Mouse (Mus musculus): ENCODE results near the gene Atp6v1g2.

Gene Atp6v1g2

DNA sequence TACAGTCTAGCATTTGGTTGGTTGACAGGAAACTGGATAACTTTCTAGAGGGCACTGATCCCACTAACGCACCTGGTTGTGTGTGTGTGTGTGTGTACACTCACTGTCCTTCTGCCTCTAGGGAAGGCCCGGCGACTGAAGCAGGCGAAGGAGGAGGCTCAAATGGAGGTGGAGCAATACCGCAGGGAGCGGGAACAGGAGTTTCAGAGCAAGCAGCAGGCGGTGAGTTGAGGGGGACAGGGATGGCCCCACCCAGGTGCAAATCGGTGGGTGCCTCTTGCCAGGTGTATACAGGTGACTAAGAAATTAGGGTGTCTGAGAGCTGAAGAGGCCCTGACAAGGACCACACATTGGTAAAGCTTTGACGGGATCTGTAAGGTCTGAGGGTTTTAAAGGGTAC is 3.5 kb downstream of the Atp6v1g2 start:
- no peak for DNase-seq (ENCODE audit: low read depth)

DNA sequence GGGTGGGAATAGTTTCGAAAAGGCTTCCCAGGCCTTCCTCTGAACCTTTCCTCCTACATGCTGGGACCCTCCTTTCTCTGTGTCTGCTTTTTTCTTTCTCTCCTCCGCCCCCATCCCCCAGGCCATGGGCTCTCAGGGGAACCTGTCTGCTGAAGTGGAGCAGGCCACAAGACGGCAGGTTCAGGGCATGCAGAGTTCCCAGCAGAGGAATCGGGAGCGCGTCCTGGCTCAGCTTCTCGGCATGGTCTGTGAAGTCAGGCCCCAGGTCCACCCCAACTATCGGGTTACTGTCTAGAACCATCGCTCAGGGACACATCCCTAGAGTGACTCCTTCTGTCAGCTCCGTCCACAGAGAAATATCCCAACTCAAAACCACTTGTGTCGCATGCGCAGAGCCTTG is 4.0 kb downstream of the Atp6v1g2 start:
- no peak for DNase-seq (ENCODE audit: low read depth)

DNA sequence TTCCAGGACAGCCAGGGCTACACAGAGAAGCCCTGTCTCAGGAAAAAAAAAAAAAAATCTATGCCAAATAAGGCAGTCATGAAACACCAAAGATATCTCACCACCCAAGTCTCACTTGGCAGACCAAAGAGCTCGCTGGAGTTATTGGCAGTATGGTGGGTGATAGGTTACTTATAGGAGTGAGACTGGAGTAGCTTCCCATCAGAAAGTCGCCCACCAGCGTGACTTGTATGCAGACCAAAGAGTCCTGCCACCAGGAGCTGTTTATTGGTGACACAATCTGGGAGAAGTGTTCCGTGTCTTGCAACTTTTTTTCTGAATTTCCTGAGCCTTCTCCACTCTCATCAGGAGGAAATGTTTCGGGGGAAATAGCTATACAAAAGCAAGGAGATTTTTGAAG is 6.2 kb downstream of the Atp6v1g2 start:
- DNase-seq (ENCODE audit: low read depth): no peak

DNA sequence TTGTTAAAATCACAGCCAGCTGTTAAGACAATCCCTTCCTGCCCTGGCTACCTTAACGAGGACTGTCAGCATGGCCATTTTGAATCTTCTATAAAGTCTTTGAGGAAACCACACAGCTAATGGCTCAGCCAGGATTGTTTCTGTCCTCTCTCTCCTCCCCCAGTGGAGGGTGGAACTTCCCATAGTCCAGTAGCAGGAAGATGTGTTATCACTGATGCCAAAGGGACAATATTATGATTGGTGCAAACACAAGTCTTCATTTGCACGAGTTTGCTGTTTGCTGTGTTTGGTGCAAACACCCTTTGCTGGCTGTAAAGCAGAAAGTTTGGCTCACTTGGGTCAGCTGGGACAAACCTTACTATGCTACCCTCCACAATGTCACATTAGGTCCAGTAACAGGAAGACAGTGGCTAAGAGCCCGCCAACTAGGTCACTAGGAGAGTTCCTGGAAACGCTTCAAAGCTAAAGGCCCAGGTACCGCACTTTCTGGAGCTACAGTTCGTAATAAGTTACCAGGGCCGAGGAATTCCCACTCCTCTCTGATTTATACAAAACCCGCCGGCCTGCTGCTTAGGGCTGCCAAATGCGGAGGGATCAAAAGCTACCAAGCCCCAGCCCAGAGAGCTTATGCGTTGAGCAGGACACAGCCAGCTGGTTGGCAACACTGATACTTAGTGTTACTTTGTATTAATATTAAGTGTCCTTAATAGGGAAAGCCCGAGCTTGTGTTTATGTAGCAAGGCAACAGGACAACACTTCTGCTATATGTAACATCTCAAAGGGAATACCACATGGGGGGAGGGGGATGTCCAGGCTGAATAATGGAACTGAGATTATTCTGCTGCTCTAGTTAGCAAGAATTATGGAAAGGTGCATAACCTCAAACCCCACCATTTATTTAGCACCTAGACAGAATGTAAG is 7.2 kb downstream of the Atp6v1g2 start:
- no peak for DNase-seq (ENCODE audit: low read depth)

DNA sequence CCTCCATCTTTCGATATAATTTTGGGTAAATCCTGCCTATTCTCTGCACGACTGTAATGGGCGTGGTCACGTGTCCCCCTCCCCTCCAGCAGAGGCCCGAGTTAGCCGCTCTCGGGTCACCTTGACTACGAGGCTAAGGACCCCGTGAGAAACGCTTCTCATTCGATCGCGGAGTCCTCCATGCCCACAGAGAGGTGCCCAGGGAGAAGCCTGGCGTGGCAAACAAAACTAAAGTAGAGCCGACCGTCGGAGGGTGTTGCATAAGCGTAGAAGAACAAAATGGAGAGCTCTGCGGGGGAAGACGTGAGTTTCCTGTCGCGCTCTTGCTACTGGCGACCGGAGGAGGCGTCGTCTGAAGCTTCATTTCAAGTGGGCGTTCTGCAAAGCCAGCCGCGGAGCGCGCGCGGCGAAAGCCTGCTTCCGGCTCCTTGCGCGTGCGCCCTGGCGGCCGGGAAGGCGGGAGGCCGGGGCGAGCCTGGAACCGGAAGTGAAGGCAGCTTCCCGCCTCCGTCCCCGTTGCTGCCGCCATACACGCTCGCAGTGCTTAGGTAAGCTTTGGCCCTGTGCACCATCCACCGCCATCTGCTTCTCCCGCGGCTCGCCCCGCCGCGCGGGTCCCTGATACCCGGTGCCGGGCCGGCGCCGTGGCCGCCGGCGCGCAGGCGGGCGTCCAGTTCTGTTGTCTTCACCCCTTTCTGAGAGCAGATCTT is 8.0 kb downstream of the Atp6v1g2 start, which contains the start of gene Ddx39b:
Gene Ddx39b, plus strand, starts transcription at position 442 of the 710 bp plus-strand sequence.
- DNase-seq (ENCODE audit: low read depth): peak; percentile 98

DNA sequence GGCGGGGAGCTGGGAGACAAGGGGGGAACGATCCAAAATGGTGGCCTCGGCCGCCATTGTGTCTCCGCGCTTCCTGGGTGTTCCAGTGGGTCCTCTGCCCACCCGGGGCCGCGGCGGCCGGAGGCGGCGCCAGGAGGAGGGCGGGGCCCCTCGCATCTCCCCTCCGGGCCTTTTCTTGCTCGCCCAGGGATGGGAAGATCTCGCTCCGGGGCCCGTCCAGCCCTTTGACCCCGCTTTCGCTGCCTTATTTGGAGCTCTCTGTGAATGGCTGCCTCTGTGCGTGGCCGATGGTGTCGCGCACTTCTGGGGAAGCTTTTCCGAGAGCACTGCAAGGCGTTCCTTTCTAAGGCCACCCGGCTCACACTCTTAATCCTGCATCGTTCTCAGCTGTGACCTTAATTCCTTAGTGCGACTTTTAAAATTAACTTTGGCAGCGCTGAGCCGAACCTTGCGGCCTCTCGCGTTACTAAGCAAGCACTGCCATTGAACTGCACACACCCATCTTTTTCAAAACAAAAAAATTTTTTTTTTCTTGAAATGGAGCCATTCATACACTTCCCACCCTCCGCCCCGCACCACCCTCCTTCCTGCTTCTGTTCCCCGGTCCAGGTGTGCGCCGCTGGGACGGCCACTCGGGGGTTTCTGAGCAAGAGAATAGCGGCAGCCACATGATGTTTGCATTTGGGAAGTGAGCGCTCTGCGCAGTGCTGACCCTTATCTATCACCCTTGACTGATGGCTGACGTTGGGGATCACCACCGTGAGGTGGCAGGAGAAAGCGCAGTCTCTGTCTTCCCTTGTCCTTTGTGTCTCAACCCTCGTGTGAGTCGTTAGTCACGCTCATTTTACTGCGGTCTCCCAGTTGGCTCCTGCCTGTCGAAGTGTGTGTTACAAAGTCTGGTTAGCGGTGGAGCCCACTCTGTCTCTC is 8.8 kb downstream of the Atp6v1g2 start:
- peak; percentile 88 for DNase-seq (ENCODE audit: low read depth)

DNA sequence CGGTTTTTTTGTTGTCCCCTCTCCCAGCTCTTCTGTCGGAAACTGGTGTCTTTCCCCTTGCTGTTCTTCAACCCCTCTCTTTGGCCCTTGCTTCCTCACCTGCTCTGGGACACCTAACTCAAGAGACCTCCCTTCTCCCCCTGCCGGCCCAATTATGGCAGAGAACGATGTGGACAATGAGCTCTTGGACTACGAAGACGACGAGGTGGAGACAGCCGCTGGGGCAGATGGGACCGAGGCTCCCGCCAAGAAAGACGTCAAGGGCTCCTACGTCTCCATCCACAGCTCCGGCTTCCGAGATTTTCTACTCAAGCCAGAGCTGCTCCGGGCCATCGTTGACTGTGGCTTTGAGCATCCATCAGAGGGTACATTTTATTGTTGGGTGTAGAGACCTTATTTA is 9.6 kb downstream of the Atp6v1g2 start:
- DNase-seq (ENCODE audit: low read depth): peak; percentile 81

DNA sequence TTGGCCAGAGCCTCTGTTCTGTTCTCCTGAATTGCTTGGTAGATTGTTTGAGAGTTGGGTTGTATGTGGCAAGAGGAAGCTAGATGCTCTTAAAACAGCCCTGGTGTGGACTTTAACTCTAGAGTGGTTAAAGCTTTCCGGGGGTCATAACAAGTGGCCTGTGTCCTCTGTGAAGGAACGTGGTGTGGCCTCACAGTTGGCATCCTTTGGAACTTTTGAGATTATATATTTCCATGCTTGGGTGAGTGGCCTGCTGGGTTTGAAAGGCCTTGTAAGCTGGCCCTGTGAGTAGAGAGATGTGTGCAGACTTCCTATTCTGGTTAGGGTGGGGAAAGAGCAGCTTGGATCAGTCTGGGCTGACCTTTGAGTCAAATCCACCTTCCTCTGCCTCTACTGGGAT is 11.5 kb downstream of the Atp6v1g2 start:
- DNase-seq (ENCODE audit: low read depth): no peak

DNA sequence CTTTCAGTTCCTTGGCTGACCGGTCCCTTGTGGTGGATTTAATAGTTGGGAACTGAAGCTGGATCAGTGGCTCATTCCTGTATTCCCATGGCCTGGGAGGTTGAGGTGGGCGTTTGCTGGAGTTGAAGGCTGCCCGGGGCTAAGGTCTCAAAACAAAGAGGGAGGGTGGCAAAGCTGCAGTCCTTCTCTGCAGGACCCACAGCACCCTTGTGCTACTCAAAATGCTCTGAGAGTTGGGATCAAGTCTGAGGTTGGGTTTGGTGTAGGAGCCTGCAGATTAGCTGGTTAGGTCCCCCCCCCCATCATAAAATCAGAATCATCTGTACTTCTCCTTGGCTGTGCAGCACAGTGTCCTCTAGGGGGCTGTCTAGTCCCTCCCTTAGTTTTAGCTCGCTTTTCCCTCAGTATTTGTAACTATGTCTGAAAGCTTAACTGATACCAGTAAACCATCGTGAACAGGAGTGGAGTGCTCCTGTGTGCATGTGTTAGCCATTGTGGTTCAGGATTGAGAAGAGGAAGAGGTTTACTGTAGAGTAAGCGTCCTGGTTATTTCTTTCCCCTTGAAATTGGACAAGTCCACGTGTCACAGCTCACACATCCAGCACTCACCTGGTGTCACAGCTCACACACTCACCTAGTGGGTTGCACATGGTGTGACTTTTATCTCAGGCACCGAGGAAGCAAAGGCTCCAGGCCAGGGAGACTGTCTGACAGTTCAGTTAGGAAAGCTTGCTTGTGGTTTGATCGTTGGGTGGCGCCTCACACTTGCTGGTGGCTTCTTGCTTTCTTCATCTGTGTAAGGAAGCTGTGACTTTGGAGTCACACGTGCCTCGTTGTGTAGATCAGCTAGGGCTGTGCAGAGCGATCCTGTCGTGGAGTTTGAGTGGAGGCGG is 12.5 kb downstream of the Atp6v1g2 start:
- peak; percentile 66 for DNase-seq (ENCODE audit: low read depth)

DNA sequence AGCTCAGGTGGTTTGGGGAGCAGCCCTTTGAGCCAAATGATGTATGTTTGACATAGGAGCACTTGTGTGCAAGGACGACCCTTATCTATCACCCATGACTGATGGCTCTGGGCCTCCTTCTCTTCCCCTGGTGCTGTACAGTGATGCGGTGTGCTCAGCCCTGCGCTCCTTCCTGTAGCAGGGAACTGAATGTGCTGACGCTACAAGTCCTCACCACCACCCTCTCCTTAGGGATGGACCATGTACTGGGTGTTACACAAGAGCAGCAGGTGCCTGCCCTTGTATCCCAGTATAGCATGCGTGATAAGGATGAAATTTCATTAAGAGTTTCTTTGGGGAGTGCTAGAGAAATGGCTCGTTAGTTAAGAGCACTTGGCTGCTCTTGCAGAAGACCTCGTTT is 13.7 kb downstream of the Atp6v1g2 start:
- DNase-seq (ENCODE audit: low read depth): no peak

DNA sequence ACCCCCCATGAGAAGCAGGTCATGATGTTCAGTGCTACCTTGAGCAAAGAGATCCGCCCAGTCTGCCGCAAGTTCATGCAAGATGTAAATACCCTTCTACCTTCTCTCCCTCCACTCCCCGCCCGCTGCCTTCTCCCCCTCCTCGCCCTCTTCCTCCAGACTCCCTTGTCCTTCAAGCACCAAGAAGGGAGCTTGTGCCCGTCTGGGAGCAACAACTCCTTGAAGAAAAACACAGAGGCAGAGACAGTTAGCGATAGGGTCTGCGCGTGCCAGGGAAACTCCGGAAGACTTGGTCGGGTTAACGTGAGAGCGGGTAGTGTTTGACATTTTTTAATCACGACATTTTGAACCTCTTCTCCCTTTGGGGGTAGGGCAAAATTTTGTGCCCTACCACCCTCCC is 15.5 kb downstream of the Atp6v1g2 start:
- no peak for DNase-seq (ENCODE audit: low read depth)

DNA sequence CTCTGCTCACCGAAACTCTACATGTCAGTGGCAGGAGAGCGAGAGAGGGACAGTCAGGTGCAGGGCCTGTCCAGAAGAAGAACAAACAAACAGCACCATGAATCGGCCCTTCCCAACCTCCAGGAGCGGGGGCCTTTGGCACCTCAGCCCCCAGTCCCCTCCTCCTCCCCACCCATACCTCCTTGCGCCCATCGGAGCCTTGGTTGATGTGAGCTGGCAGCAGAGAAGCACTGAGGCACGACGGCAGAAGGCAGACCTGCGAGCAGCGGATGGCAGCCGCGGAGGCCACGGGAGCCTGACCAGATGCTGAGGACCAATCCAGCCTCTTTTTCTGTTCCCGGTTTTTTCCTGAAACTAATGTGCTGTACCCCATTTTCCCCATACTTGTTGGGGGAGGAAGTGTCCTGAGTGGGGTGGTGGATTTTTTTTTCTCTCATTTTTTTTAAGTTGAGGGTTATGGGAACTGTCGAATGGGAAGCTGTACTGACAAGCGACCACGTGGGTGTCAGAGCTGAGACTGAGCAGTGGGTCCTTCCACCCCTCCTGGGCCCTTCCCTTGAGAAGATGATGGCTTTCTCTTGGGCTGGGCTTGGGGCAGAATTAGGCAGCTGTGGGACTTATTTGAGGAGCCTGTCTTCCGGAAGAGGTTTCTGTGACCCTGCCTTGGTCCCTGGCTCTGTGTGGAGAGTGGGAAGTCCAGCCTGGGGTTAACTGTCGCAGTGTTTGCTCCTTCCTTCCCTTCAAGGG is 16.2 kb downstream of the Atp6v1g2 start:
- DNase-seq (ENCODE audit: low read depth): no peak

DNA sequence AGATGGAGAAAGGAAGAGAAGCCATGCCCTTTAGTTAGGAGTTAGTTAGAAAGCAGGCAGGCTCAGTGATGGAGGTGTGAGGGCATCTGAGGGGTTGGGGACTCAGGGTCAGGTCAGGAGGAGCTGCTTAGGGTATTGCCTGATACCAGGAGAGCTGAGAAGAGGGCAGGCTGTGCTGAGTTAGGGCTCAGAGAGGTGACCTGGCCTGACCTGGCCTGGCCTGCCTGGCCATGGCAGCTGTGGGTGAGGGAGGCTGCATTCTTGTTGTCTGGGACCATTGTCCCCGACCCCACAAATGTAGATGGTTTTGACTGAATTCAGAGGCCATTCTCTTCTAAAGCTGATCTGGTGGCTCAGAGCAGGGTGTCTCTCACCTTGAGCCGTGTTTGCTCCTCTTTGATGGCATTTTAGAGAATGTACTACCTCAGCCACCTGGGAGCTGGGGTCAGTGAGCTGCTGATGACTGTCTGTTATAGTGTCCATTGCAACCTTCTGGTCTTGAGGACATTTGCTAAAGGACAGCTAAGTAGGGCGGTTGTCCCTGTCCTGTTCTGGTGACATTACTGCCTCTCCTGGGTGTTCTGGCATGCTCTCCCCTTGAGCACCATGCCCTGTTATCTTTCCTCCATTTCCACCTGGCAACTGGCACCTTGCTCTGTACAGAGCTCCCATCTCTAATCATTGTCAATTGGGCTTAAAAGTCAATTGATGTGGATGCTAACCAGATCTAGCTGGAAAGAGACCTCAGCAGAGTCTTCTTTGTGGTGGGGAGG is 17.1 kb downstream of the Atp6v1g2 start:
- DNase-seq (ENCODE audit: low read depth): no peak

DNA sequence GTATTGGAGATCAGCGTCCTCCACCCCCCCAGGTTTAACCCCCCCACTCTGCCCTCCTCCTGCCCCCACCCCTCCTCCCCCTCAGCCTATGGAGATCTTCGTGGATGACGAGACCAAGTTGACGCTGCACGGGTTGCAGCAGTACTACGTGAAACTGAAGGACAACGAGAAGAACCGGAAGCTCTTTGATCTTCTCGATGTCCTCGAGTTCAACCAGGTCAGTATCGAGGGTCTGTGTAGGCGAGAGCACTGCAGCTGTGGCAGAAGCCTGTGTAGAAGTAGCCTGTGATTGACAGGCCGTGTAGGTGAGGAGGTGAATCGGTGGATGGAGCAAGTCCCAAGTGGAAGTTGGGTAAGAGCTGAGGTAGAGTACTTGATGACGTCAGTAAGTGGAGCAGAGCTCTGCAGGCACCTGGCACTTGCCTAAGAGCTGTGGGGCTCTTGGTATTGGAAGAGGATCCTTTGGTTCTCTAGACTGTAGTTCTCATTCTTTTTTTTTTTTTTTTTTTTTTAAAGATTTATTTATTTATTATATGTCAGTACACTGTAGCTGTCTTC is 17.8 kb downstream of the Atp6v1g2 start:
- no peak for DNase-seq (ENCODE audit: low read depth)

DNA sequence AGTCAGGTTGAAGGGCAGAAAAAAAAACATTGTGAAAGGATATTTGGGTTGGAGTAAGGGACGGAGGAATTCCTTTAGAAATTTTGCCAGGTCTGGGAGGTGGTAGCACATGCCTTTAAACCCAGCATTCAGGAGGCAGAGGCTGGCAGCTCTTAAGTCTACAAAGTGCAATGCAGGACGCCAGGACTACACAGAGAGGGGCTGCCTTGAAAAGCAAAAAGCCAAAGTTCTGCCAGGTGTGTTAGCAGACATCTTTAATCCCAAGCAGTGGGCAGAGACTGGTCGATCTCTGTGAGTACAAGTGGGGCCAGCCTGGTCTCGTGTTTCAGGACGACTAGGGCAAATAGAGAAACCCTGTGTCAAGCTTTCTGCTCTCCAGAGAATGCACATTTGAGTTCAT is 18.5 kb downstream of the Atp6v1g2 start:
- no peak for DNase-seq (ENCODE audit: low read depth)

DNA sequence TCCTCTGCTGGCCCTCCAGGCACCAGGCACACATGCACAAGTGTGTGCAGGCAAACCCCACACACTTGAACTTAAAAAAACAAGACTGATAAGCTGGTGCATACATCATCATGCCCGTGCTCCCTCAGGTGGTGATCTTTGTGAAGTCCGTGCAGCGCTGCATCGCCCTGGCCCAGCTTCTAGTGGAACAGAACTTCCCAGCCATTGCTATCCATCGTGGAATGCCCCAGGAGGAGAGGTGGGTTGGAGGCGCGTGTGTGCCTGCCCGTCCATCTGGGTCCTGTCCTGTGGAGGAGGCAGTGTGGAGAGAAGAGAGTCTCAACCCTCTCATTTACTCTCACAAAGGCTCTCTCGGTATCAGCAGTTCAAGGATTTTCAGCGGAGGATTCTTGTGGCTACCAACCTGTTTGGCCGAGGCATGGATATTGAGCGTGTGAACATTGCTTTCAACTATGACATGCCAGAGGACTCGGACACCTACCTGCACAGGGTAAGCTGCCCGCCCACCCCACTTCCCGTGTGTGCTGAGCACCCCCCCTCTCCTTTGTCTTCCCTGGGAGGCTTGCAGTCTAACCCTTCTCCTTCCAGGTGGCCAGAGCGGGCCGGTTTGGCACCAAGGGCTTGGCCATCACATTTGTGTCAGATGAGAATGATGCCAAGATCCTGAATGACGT is 19.3 kb downstream of the Atp6v1g2 start:
- DNase-seq (ENCODE audit: low read depth): no peak

DNA sequence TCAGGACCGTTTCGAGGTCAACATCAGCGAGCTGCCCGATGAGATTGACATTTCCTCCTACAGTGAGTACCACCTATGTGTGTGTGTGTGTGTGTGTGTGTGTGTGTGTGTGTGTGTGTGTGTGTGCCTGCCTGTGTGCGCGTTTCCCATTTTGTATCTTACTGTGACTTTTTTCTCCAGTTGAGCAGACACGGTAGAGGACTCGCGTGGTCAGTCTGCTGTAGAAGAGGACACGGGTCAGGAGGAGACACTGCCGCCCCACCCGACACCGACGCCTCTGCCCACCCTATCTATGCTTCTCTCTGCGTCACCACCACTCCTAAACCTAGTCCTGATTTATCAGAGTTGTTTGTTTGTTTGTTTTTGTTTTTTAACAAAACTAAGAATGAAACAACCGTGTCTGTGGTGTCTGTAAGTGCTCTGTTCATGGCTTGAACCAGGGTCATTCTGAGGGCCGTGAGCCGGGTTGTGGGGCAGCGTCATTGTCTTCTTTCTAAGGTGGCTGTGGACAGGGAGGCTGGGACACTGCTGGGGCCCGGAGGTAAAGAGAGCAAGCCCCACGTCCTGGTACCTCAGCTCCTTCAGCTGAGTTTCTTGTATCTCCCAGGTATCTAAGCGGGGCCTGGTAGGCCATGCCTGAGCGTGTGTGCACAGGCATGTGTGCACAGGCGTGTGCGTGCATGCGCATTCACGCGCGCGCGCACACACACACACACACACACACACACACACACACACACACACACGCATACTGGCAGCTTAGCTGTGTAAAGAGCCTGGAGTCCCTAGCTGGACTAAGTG is 20.0 kb downstream of the Atp6v1g2 start:
- DNase-seq (ENCODE audit: low read depth): no peak
